Mouse (Mus musculus) ES-CJ7 (cell line): ENCODE results near the gene Grin3b.
"Not testable (repeated sequence)": the region's sequence is repeated elsewhere in the genome, so short reads cannot be mapped to it uniquely, and the experiment has no call there.

Source experiments
- DNase-seq: peaks from one replicate; pipeline ENCODE4 v3.0.0; 2011; ENCODE audit warnings: low read depth, low spot score

Gene Grin3b

GRCm38 (mm10) chr10:79936284-79936910 is 34.1 kb upstream of the Grin3b start:
- DNase-seq, result no peak

- no peak for DNase-seq
Measured at GRCm38 (mm10) chr10:79936911-79937441, 33.5 kb upstream of the Grin3b start.

GRCm38 (mm10) chr10:79937775-79938526 is 32.6 kb upstream of the Grin3b start:
- DNase-seq, result no peak

GRCm38 (mm10) chr10:79940749-79941148 is 29.8 kb upstream of the Grin3b start:
- DNase-seq, result no peak

- no peak for DNase-seq
Measured at GRCm38 (mm10) chr10:79942988-79943387, 27.5 kb upstream of the Grin3b start.

GRCm38 (mm10) chr10:79943471-79943901 is 27.0 kb upstream of the Grin3b start:
- DNase-seq, result no peak

- no peak for DNase-seq
Measured at GRCm38 (mm10) chr10:79945507-79946234, 24.8 kb upstream of the Grin3b start.

GRCm38 (mm10) chr10:79946752-79947322 is 23.7 kb upstream of the Grin3b start:
- no peak for DNase-seq

- DNase-seq, result no peak
Measured at GRCm38 (mm10) chr10:79947502-79947901, 23.0 kb upstream of the Grin3b start.

GRCm38 (mm10) chr10:79949873-79950272 is 20.6 kb upstream of the Grin3b start:
- DNase-seq, result no peak

- DNase-seq, result no peak
Measured at GRCm38 (mm10) chr10:79950661-79951060, 19.9 kb upstream of the Grin3b start.

GRCm38 (mm10) chr10:79953946-79954345 is 16.6 kb upstream of the Grin3b start:
- no peak for DNase-seq

GRCm38 (mm10) chr10:79955691-79956090 is 14.8 kb upstream of the Grin3b start:
- DNase-seq, result no peak

- DNase-seq, result no peak
Measured at GRCm38 (mm10) chr10:79956643-79957154, 13.8 kb upstream of the Grin3b start.

- DNase-seq, result peak; percentile 87
Measured at GRCm38 (mm10) chr10:79958140-79958816, 12.2 kb upstream of the Grin3b start.

- DNase-seq, result not testable (repeated sequence)
Measured at GRCm38 (mm10) chr10:79959412-79959811, 11.1 kb upstream of the Grin3b start.

- peak; percentile 100 for DNase-seq
Measured at GRCm38 (mm10) chr10:79959847-79960601, 10.5 kb upstream of the Grin3b start, which contains the start of gene Wdr18. Gene Wdr18 (plus strand): TSS chr10:79960152.

GRCm38 (mm10) chr10:79960671-79961294 is 9.7 kb upstream of the Grin3b start:
- DNase-seq, result no peak

GRCm38 (mm10) chr10:79964727-79965126 is 5.8 kb upstream of the Grin3b start:
- DNase-seq, result no peak

GRCm38 (mm10) chr10:79965325-79965724 is 5.2 kb upstream of the Grin3b start:
- no peak for DNase-seq
